Mouse (Mus musculus) small intestine, adult 10 weeks (tissue): ENCODE results near the gene Olfr1085. TPM values are rescaled to one million over a fixed set of nuclear protein-coding genes. Genes with fewer than 3 reads are reported as not detected.

Source experiments
- polyA plus RNA-seq: library from polyadenylated mRNA; stranded (reverse); fragments of 350-450 nt; fragmentation: Illumina TruSeq; extraction: RNeasy Lipid Tissue Mini Kit (QIAGEN cat#74804); gene quantifications from one replicate; pipeline ENCODE4 v1.2.3, GENCODE M21; 2014; ENCODE audit warnings: low replicate concordance

Gene Olfr1085
- not detected for polyA plus RNA-seq

GRCm38 (mm10) chr2:86661919-86662318 lies at the start of gene Olfr1085:
TSS of gene Olfr1085 (minus strand) at chr2:86662019.

GRCm38 (mm10) chr2:86698295-86698694 lies 36.5 kb upstream of the Olfr1085 start, which contains the start of gene Olfr1087:
TSS of gene Olfr1087 (minus strand) at chr2:86698395.

GRCm38 (mm10) chr2:86679992-86680391 lies 18.2 kb upstream of the Olfr1085 start, which contains the start of gene Olfr1086:
TSS of gene Olfr1086 (minus strand) at chr2:86680092.

GRCm38 (mm10) chr2:86639625-86640024 lies 22.2 kb downstream of the Olfr1085 start, which contains the start of gene Olfr1084:
TSS of gene Olfr1084 (minus strand) at chr2:86639725.

Other genes with a start within 250 kb of the Olfr1085 start
- gene Olfr1061, start 248.0 kb downstream of the Olfr1085 start, polyA plus RNA-seq: not detected
- not detected for gene Olfr1062, start 235.3 kb downstream of the Olfr1085 start, polyA plus RNA-seq
- not detected for gene Olfr1065, start 211.4 kb downstream of the Olfr1085 start, polyA plus RNA-seq
- not detected for gene Olfr1066, start 205.8 kb downstream of the Olfr1085 start, polyA plus RNA-seq
- gene Olfr228, start 174.6 kb downstream of the Olfr1085 start, polyA plus RNA-seq: not detected
- gene Olfr1076, start 153.6 kb downstream of the Olfr1085 start, polyA plus RNA-seq: not detected
- not detected for gene Olfr1079, start 119.5 kb downstream of the Olfr1085 start, polyA plus RNA-seq
- gene Olfr1080, start 103.8 kb downstream of the Olfr1085 start, polyA plus RNA-seq: not detected
- gene Olfr1082, start 63.1 kb downstream of the Olfr1085 start, polyA plus RNA-seq: not detected
- gene Olfr1084, start 22.3 kb downstream of the Olfr1085 start, polyA plus RNA-seq: not detected
- not detected for gene Olfr1086, start 18.1 kb upstream of the Olfr1085 start, polyA plus RNA-seq
- not detected for gene Olfr1087, start 36.4 kb upstream of the Olfr1085 start, polyA plus RNA-seq
- not detected for gene Olfr1089, start 71.7 kb upstream of the Olfr1085 start, polyA plus RNA-seq
- gene Olfr1090, start 97.0 kb upstream of the Olfr1085 start, polyA plus RNA-seq: not detected
- gene Olfr1093, start 120.5 kb upstream of the Olfr1085 start, polyA plus RNA-seq: not detected
- not detected for gene Olfr141, start 148.0 kb upstream of the Olfr1085 start, polyA plus RNA-seq
- gene Olfr1094, start 162.6 kb upstream of the Olfr1085 start, polyA plus RNA-seq: not detected
- gene Olfr1095, start 189.7 kb upstream of the Olfr1085 start, polyA plus RNA-seq: not detected
- gene Gm13723, start 212.8 kb upstream of the Olfr1085 start, polyA plus RNA-seq: not detected
- not detected for gene Olfr1097, start 230.2 kb upstream of the Olfr1085 start, polyA plus RNA-seq